Mouse (Mus musculus) ES-E14 (cell line): ENCODE data around the gene Sufu.

ENCODE experiments used
- HCFC1 ChIP-seq: IDR thresholded peaks from 2 replicates; pipeline ENCODE4 v1.6.1; 2012; ENCODE audit warnings: low read length, inconsistent platforms, borderline replicate concordance; ENCODE audit not compliant: insufficient read depth
- ZC3H11A ChIP-seq: IDR thresholded peaks from 2 replicates; pipeline ENCODE4 v1.6.1; 2012; ENCODE audit warnings: low read depth, mild to moderate bottlenecking, inconsistent platforms, low read length, borderline replicate concordance

GRCm38 (mm10) chr19:46418051-46418450, 21.4 kb downstream of the Sufu start:
- no peak for TF ChIP-seq ZC3H11A
- no peak for TF ChIP-seq HCFC1
